Mouse (Mus musculus): ENCODE measurements at regions not wholly inside any gene's neighbourhood (a gene's known extent, or its start where the extent isn't known, plus 50 kb on each side); places are given as distances from the start of the nearest gene placed in this dataset.
"Not testable (repeated sequence)": the region's sequence is repeated elsewhere in the genome, so short reads cannot be mapped to it uniquely, and the experiment has no call there.

DNA sequence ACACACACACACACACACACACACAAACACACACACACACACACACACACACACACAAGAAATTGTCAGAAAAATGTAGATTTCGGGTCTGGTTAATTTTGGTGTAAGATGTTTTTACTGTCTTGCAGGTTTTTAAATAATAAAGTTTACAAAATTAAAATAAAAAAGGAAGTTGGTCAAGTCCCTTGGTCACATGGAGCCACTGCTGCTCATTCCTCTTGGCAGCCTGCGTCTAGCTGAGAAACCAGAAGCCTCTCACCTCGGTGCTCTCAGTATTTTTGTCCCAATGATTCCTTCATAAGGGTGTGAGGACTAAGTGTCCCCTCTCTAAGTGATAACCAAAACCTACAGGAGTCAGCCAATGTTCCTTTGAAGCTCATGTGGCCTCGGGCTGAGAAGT is 76.8 kb upstream of the Smg1 start:
- no peak for DNase-seq (ENCODE audit: low read depth, low spot score)

DNA sequence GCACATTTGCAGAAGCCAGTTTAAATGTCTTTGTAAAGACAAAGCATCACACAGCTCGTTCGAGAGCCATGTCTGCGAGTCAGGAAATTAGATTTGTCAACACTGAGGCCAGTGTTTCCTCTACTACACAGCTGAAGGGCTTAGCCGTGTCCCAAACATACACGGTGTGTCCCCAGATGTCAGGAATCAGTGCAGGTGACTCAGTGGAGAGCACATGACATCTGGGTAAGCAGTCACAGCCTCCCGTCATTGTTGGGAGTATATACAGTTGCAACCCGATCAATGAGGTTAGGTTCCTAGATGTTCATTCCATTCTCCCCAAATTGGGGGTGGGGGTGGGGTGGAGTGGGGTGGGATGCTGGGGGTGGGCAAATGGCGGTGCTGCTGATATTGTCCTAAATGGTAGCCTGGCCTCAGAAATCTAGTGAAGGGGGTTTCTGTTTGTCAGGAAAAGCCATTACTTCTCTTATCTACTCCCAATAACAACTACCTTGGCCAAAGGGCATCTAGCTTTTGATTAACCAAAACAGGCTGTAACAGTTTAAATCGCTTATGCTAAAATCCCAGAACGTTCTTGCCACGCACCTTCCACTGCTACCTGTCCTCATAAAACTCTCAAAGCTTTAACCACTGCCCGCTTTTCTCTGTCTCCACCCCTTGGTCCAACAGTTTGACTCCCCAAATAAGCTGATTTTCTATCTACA is 75.1 kb upstream of the Smg1 start:
- no peak for DNase-seq (ENCODE audit: low read depth, low spot score)

DNA sequence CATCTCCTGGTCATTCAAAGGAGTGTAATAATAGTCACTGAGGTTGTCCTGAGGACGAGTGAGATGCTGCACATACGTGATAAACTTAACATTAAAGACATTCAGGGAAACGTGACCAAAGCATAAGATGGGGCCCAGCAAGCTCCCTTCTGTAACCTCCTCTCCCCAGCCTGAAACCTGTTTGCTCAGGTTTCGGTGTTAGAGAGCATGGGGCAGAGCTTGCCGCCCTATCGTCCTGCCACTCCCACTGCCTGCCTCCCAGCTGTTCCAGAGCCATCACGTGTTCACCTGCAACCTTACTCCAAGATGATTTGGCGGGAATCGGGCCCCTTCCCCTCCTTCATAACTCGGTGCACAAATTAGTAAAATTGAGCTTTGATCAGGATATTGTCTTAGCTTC is 71.4 kb upstream of the Smg1 start:
- DNase-seq (ENCODE audit: low read depth, low spot score), result not testable (repeated sequence)

DNA sequence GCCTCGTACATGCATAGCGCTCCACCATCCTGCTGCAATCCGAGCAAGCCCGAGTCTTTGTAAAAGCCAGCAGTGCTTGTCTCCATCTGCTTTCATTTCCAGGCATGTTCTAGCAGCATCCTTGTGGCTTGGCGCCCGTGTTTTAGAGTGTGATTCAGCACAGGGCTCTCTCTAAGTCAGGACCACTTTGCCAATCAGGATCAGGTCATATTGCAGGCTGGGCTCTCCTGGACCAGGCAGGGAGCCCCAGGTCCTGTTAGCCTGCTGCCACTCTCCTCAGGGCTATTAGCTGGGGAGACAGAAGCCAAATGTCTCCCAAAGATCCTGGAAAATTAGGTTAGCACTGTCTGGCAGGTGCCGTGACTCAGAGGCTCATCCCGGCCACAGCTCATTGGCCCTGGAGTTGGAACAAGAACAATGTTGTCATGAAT is 70.8 kb upstream of the Smg1 start:
- no peak for DNase-seq (ENCODE audit: low read depth, low spot score)

DNA sequence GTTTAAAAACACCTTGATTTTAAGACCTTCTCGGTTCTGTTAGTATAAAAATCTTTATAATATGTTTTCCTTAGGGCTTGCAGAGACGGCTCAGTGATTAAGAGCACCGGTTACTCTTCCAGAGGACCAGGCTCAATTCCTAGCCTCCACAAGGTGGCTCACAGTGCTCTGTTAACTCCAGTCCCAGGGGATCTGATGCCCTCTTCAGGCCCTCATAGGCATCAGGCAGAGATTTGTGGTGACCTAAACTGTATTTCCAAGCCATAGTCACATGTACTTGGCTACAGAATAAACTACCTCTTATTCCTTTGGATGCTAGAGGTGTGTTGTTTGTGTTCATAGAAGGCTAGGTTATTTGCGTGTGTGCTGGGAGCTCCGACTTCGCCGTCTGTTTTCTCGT is 70.3 kb upstream of the Smg1 start:
- no peak for DNase-seq (ENCODE audit: low read depth, low spot score)

DNA sequence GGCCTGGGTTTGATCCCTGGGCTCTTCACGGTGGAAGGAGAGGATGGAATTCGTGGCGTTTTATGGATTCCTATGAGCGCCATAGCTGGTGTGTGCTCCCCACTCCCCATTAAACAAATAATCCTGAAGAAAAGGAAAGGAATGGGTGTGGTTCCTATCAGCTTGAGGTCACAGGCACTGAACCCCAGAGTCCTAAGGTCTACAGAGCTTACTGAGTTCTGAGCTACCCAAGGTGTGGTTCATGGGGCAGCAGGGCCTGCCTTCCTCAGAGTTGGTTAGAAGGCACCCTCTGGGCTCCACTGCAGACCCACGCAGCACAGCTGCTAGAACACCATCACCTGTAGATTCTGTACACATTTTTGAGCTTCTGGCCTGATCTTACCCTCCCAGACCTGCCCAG is 66.3 kb upstream of the Smg1 start:
- no peak for DNase-seq (ENCODE audit: low read depth, low spot score)

DNA sequence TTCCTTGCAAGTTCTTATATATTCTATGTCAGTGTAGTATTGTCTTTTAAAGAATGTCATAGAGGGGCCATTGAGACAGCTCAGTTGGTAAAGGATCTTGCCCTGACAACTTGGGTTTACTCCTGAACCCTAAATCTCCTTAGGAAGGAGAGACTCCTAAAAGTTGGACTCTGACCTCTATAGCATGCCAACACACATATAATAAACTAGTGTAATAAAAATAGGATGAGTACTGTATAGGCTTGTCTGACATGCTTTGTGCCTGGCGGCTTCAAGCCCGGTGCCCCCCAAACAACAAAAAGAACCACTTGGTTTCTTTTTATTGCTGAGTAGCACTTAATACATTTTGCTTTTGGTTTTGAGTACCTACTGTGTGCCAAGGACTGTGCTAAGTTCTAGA is 65.4 kb upstream of the Smg1 start:
- no peak for DNase-seq (ENCODE audit: low read depth, low spot score)

DNA sequence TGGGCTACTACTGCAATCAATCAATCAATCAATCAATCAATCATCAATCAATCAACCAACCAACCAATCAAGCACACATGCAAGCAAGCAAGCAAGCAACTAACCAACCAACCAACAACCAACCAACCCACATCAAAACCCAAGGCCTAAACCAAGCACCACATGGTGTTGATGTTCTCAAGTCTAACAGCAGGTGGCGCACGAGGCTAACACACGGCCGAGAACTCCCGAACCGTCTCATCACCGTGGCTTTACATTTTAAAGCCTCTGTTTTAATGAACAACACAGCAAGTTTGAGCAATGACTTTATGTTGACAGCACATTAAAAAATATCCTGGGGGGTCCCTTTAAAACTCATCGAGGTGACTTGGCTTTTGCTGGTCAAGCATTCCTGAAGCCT is 61.3 kb upstream of the Smg1 start:
- peak; percentile 72 for DNase-seq (ENCODE audit: low read depth, low spot score)

DNA sequence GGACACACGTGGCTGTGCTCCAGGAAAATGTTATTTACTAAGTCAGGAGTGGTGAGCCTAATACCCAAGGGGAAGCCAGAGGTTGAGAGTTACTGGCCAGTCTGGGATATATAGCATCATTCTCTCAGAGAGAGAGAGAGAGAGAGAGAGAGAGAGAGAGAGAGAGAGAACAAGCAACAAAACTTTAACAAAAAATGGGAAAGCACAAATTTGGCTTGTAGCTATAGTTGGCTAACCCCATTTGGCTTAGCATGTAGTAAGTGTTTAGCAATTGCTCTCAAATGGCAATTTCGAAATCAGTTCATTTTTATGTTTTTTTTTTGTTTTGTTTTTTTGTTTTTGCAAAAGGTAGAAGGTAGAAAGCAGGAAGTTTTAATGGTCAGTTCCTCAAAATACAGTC is 60.9 kb upstream of the Smg1 start:
- DNase-seq (ENCODE audit: low read depth, low spot score), result no peak

DNA sequence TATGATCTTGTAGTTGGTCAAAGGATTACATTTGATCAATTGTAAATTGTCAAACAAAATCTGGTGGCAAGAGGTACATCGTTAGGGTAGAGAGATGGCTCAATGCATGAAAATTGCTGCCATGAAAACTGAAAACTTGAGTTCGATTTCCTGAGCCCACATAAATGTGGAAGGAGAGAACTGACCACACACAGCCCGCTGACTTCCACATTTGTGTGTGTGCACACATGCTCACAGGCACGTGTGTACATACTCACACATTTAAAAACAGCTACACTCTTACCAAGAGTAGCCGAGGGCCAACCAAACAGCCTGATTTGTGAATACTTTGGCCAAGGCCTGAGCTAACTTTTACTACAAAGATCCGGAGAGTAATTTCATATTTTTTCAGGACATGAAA is 60.5 kb upstream of the Smg1 start:
- DNase-seq (ENCODE audit: low read depth, low spot score), result no peak

DNA sequence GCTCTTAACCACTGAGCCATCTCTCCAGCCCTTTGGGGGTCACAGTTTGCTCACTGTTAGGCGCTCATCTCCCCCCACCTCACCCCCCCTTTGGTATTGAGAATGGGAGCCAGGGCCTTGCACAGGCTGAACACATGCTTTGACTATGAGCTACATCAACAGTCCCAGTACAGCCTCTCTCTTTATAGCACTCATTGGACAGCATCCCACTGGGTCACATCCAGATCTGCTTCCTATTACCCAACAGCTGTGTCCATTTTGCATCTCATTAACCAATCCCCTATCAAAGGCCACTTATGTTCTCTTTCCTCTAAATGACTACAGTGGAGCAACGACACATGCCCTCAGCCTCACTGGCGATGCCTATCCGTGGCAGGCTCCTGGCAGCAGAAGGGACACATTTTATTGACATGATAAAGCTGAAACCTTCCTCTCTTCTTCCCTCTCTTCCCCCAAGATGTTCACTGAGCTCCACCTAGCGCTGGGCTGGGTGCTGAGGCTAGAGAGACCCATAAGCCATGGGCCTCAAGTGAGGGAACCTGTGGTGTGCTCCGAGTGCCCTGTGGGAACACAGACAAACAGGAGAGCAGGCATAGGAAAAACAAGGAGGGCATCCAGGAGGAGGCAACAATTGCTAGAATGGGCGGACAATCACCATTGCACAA is 57.3 kb upstream of the Smg1 start:
- peak; percentile 34 for DNase-seq (ENCODE audit: low read depth, low spot score)

DNA sequence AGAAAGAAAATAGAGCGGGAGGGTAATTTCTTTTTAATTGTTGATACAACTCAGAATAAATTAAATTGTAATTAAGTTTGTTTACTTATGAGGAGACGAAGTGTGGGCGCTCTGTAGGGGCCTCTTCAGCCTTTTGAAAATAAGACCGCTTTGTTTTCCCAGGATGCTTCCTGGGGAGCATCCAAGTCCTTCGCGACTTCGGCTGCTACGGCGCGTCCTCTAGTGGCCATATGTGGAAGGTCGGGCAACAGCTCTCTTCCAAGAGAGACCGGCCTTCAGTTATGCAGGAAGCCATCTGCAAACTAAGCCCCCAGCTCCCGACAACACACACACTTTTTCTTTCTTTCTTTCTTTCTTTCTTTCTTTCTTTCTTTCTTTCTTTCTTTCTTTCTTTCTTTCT is 54.1 kb upstream of the Smg1 start:
- DNase-seq (ENCODE audit: low read depth, low spot score), result peak; percentile 60

DNA sequence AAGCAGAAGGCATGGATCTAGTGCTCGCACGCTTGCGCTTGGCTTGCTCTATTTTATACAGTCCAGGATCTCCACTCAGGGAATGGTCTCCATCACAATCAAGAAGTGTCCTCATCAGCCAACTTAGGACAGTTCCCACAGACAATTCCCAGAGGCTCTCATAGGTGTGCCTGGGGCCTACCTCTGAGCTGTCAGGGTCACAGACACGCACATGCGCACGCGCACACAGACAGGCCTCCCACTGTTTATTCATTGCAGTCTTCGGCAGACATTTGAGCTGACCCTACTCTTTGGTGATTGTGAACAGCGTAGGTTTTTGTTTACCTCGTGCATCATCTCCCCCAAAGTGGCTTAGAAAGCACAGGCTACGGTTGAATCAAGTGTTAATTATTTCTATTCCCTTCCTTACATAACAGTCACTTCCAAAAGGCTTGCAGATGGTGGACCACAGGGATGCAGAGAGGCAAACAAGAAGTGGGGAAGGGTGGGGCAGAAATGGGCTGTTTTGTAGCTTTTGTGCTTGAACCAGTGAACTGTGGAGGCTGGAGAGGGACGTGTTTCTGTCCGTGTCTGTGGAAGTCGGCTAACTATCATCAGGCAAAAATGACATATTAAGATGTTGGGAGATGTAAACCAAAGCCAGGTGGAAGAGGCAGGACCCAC is 53.5 kb upstream of the Smg1 start:
- no peak for DNase-seq (ENCODE audit: low read depth, low spot score)

DNA sequence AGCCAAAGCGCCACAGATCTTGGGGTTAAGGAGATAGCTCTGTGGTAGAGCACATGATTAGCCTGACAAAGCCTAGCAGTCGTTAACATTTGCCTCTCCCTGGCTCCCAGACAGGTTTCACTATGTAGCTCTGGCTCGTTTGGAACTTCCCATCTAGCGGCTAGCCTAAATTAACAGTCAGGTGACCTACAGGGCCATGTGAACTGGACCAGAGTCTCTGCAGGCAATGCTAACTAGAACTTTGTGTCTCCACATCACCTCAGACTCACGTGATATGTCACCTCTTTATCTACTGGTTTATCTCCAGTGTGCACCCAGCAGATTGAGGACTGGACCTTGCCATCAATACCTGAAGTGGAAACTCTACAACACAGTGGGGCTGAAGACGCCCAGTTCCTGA is 52.4 kb upstream of the Smg1 start:
- DNase-seq (ENCODE audit: low read depth, low spot score), result no peak

DNA sequence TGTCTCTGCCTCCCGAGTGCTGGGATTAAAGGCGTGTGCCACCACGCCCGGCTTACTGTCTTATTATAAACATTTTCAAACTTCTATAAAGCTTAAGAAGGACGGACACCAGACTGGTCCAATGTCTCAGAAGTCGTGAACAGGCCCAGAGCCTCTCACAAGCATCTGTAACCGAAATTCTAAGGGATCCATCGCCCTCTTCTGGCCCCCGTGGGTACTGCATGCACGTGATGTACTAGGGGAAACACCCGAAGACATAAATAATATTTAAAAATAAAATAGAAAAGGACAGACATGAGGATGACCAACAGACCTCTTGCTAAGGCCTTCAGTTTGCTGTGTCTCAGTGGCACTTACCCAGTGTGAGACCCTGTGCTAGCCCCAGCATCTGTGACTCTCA is 51.8 kb upstream of the Smg1 start:
- no peak for DNase-seq (ENCODE audit: low read depth, low spot score)

DNA sequence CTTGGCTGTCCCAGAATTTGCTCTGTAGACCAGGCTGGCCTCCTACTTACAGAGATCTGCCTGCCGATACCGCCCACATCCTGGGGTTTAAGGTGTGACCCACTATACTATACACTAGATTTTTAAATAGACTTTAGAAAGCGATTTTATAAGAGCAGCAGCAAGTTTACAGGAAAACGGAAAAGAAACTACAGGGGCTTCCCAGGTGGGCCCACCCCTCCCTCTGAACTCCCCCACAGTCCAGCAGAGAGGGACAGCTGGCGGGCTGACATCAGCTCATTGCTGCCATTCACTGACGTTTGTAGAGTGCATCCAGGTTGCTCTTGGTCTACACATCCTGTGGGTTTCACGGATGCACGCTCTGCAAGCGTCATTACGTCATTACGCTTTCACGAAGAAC is 51.2 kb upstream of the Smg1 start:
- no peak for DNase-seq (ENCODE audit: low read depth, low spot score)

Measured in retina, postnatal 7 days (tissue).